Mouse (Mus musculus) brain, embryonic 14.5 days (tissue): ENCODE data around the gene Ptk6.

Experiments
- CTCF ChIP-seq: fragments of 200-500 bp; IDR thresholded peaks from 2 replicates; pipeline ENCODE4 v1.5.1; 2012; ENCODE audit warnings: inconsistent platforms, mild to moderate bottlenecking, moderate library complexity, borderline replicate concordance; ENCODE audit not compliant: insufficient read depth, insufficient read length; ENCODE audit errors: extremely low read depth
- POLR2A ChIP-seq: fragments of 200-500 bp; IDR thresholded peaks from 2 replicates; pipeline ENCODE4 v1.6.1; 2012; ENCODE audit warnings: mild to moderate bottlenecking, inconsistent platforms, borderline replicate concordance; ENCODE audit not compliant: poor library complexity, insufficient read depth, insufficient read length, severe bottlenecking; ENCODE audit errors: extremely low read depth

DNA sequence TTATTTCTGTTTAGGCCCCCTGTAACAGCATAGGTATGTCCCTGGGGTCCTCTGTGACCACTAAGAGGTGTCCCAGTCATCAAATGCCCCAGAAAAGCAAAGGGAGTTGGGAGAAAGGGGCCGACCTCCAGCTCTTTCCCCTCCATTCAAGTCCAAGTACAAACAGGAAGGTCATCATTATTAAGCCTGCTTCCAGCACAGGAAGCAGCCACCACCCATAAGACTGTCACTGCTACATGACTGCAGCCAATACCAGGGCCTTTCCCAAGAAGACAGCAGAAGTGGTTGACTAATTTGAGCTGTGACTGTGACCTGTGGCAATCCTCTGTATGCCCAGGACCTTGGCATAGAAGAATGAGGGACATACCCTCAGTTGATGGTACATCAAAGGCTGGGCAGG, 25.7 kb upstream of the Ptk6 start:
- no peak for TF ChIP-seq POLR2A
- no peak for TF ChIP-seq CTCF
